Mouse (Mus musculus): ENCODE measurements around the gene Catip.

The Catip gene

DNA sequence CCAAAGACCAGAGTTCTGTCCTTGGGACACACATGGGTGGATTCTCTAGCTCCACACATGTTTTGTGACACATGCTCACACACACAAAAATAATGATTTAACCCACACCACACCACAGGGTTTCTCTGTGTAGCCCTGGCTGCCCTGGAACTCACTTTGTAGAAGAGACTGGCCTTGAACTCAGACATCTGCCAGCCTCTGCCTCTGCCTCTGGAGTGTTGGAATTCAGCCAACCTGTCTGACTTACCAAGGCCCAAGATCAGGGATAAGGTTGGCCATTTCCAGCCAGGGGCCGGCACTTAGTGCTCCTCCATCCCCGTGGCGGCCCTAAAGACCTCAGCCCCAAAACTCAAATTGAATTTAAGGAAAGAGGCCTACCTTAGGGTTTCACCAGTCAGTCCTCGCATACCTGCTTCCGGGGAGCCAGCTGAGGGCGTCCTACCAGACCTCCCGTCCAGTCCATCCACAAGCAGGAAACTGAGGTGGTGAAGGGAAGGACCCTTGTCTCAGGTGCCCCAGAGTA lies 26.6 kb downstream of the Catip start:
- no peaks in the 10 kb centered on the region for H3K36me3 ChIP-seq (ENCODE audit: insufficient read depth, low read length)
- peaks cover 77% of the 10 kb centered on the region for H3K4me1 ChIP-seq (replicated peaks; ENCODE audit: low read depth, low read length)
- TF ChIP-seq POU5F1 (IDR thresholded peaks at IDR 0.05; ENCODE audit: borderline replicate concordance, low read length): no peak
- no peak for TF ChIP-seq CTCF (conservative IDR thresholded peaks at IDR 0.05; ENCODE audit: low read length)
- TF ChIP-seq NANOG (IDR thresholded peaks at IDR 0.05; ENCODE audit: borderline replicate concordance, low read length): no peak
- H3K9me3 ChIP-seq (ENCODE audit: low read length): no peaks in the 10 kb centered on the region
- peaks cover 31% of the 10 kb centered on the region for H3K27me3 ChIP-seq (ENCODE audit: insufficient read depth, low read length)
- H3K4me3 ChIP-seq (replicated peaks; ENCODE audit: low read length): no peak overlapping the region

DNA sequence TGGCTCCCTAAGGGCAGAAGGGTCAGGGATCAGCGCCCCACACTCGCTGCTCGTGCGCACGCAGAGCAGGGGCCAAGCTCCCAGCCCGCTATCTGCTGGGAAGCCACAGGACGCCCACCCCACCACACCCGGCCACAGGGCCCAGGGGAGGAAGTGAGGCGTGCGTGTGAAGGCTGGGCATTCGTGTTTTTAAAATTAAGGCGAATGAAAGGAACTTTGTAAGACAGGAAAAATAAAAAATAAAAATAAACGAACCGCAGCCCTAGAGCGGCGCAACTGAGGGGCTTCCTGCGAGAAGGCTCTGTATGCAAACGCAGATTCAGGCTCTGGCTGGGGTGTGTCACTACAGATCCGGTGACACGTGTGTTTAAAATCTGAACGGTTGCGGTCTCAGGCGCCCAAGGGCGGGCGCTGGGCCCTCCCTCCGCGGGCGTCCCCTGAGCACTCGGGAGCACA lies 28.0 kb downstream of the Catip start:
- no peaks in the 10 kb centered on the region for H3K9me3 ChIP-seq (ENCODE audit: low read length)
- H3K4me3 ChIP-seq (replicated peaks; ENCODE audit: low read length): peak overlapping the region; percentile 89
- TF ChIP-seq POU5F1 (IDR thresholded peaks at IDR 0.05; ENCODE audit: borderline replicate concordance, low read length): no peak
- no peak for TF ChIP-seq CTCF (conservative IDR thresholded peaks at IDR 0.05; ENCODE audit: low read length)
- TF ChIP-seq NANOG (IDR thresholded peaks at IDR 0.05; ENCODE audit: borderline replicate concordance, low read length): no peak
- H3K27me3 ChIP-seq (ENCODE audit: insufficient read depth, low read length): peaks cover 19% of the 10 kb centered on the region
- peaks cover 13% of the 10 kb centered on the region for H3K36me3 ChIP-seq (ENCODE audit: insufficient read depth, low read length)
- peaks cover 78% of the 10 kb centered on the region for H3K4me1 ChIP-seq (replicated peaks; ENCODE audit: low read depth, low read length)

DNA sequence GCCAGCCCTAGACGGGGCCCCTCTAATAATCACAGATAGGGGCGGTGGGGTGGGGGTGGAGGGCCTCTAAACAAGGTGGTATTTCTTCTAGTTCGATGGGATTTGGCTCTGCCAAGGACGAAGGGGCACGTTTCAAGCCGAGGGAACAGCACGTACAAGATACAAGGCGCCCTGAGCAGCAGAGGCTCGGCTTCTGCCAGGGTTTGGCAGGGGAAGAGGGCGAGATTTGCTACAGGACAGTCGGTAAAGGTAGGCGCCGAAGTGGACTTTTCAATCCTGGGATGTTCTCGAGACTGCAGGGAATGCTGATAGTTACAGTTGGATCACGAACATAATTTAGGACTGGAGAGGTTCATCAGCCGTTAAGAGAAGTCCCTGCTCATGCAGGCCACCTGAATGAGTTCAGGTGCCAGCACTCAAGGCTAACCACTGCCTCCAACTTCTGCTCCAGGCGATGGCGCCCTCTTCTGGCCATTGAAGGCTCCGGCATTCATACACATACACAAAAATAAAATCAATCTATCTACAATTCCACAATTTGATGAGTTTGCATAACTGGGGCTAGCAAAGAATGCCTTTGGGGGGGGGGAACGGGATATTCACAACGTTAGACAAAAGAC lies 28.5 kb downstream of the Catip start:
- H3K9me3 ChIP-seq (ENCODE audit: low read length): no peaks in the 10 kb centered on the region
- H3K36me3 ChIP-seq (ENCODE audit: insufficient read depth, low read length): peaks cover 18% of the 10 kb centered on the region
- peaks cover 78% of the 10 kb centered on the region for H3K4me1 ChIP-seq (replicated peaks; ENCODE audit: low read depth, low read length)
- TF ChIP-seq POU5F1 (IDR thresholded peaks at IDR 0.05; ENCODE audit: borderline replicate concordance, low read length) (no peak), CTCF (conservative IDR thresholded peaks at IDR 0.05; ENCODE audit: low read length) (peak; percentile 89)
- H3K4me3 ChIP-seq (replicated peaks; ENCODE audit: low read length): peak overlapping the region; percentile 89
- H3K27me3 ChIP-seq (ENCODE audit: insufficient read depth, low read length): peaks cover 16% of the 10 kb centered on the region

DNA sequence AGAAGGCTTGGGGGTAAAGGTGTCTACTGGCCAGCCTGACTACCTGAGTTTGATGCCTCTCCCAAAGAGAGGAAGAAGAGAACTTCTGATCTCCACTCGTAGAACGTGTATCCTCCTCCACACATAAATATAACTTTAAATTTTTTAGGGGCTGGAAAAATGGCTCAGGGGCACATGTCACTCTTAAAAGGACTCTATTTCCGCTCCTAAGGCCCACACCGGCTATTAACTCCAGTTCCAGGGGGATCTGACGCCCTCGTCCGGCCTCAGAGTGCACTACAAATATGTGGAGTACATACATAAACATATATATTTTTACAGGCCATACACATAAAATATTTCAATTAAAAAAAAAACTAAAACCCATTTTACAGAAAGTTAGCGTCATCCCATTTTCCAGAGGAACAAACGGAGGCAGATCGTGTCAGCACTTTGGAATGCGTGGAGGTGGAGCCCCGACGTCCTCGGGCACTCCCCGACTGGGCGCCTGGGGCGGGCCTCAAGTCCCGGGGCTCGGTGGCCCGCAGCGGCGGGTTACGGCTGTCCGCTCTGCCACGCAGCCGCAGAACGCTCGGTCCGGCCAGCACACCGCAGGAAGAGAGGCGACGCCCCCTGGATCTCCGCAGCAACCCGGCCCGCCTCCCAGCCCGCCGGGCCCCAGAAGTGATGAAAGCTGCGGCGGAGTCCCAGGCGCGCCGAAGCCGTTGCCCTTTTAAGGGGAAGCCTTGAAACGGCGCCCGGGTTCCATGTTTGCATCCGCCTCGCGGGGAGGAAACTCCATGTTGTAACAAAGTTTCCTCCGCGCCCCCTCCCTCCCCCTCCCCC lies 29.2 kb downstream of the Catip start, which contains the start of gene Ctdsp1:
Gene Ctdsp1 (plus strand): TSS at position 586 of the 825 bp plus-strand sequence.
- TF ChIP-seq POU5F1 (IDR thresholded peaks at IDR 0.05; ENCODE audit: borderline replicate concordance, low read length) (no peak), NANOG (IDR thresholded peaks at IDR 0.05; ENCODE audit: borderline replicate concordance, low read length) (no peak), CTCF (conservative IDR thresholded peaks at IDR 0.05; ENCODE audit: low read length) (peak; percentile 14; the same call in 1 of the 2 replicates)
- peak within 1 kb of the TSS; percentile 89 for H3K4me3 ChIP-seq (replicated peaks; ENCODE audit: low read length)
- no peaks in the 10 kb centered on the region for H3K9me3 ChIP-seq (ENCODE audit: low read length)
- H3K4me1 ChIP-seq (replicated peaks; ENCODE audit: low read depth, low read length): peaks cover 78% of the 10 kb centered on the region
- H3K36me3 ChIP-seq (ENCODE audit: insufficient read depth, low read length): peaks cover 19% of the 10 kb centered on the region
- H3K27me3 ChIP-seq (ENCODE audit: insufficient read depth, low read length): peaks cover 17% of the 10 kb centered on the region

DNA sequence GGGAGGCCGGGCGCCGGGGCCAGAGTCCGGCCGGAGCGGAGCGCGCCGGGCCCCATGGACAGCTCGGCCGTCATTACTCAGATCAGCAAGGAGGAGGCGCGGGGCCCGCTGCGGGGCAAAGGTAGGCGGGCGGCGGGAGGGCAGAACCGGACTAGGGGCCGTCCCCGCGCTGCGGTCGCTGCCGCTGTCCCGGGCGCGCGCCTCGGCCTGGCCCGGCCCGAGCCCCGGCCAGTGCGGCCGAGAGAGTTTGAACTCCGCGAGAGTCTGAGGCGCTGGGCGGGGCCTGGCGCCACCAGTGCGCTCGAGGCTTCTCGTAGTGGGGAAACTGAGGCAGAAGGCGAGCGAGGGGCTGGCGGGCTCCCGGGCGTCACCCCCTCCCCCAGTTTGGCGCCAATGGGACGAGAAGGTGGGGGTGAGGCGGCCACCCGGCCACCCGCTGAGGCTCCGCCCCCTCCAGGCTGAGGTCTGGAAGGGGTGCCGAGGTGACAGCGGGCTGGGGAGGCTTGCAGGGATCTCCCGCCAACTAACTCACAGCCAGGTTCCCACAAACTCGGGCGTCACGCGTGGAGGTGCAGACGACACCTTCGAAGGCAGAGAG lies 30.0 kb downstream of the Catip start:
- peaks cover 17% of the 10 kb centered on the region for H3K27me3 ChIP-seq (ENCODE audit: insufficient read depth, low read length)
- peaks cover 19% of the 10 kb centered on the region for H3K36me3 ChIP-seq (ENCODE audit: insufficient read depth, low read length)
- no peaks in the 10 kb centered on the region for H3K9me3 ChIP-seq (ENCODE audit: low read length)
- no peak for TF ChIP-seq POU5F1 (IDR thresholded peaks at IDR 0.05; ENCODE audit: borderline replicate concordance, low read length)
- no peak for TF ChIP-seq CTCF (conservative IDR thresholded peaks at IDR 0.05; ENCODE audit: low read length)
- TF ChIP-seq NANOG (IDR thresholded peaks at IDR 0.05; ENCODE audit: borderline replicate concordance, low read length): no peak
- peaks cover 85% of the 10 kb centered on the region for H3K4me1 ChIP-seq (replicated peaks; ENCODE audit: low read depth, low read length)
- peak overlapping the region; percentile 89 for H3K4me3 ChIP-seq (replicated peaks; ENCODE audit: low read length)

DNA sequence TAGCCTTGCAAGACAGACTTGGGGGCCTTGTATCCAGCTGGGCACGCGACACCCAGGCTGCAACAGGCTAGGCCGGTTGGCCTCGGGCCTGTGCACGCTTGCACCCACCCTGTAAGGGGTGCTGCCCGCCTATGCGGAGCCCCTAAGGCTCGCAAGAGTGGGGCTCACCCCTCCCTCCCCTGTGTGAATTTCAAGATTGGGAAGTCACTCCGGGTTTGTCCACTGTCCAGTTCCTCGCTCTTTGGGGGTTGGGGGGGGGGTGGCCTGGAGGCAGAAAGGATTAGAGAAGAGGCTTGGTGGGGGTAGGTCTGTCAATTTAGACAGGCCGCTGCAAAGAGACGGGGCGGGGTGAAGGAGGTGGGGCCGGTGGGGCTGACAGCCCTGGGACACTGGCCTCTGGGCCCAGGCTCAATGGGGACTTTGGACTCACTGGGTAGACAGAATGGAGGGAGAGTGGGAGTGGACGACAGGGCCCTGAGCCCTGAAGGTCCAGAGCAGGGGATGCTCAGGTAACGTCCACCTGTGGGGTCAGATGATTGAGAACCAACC lies 30.6 kb downstream of the Catip start:
- peak overlapping the region; percentile 89 for H3K4me3 ChIP-seq (replicated peaks; ENCODE audit: low read length)

DNA sequence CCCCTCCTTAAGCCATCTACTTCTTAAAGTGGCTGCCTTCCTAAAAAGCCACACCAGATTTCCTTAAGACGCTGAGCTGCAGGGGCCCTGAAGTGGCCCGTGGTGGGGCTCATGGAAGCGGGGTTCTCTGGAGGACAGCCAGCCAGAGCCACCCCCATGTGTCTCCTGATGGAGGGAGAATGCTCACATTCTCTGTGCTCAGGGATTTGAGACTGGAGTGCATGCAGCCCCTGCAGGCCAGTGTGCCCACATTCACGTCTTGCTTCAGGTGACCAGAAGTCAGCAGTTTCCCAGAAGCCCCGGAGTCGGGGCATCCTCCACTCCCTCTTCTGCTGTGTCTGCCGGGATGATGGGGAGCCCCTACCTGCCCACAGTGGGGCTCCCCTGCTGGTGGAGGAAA lies 31.1 kb downstream of the Catip start:
- TF ChIP-seq POU5F1 (IDR thresholded peaks at IDR 0.05; ENCODE audit: borderline replicate concordance, low read length) (no peak), CTCF (conservative IDR thresholded peaks at IDR 0.05; ENCODE audit: low read length) (no peak), NANOG (IDR thresholded peaks at IDR 0.05; ENCODE audit: borderline replicate concordance, low read length) (no peak)
- Histone ChIP-seq H3K27me3 (ENCODE audit: insufficient read depth, low read length) (peaks cover 17% of the 10 kb centered on the region), H3K9me3 (ENCODE audit: low read length) (no peaks in the 10 kb centered on the region), H3K36me3 (ENCODE audit: insufficient read depth, low read length) (peaks cover 19% of the 10 kb centered on the region), H3K4me3 (replicated peaks; ENCODE audit: low read length) (peak overlapping the region; percentile 89), H3K4me1 (replicated peaks; ENCODE audit: low read depth, low read length) (peaks cover 82% of the 10 kb centered on the region)

More for the DNA sequence above, 30.6 kb downstream of the Catip start:
- peaks cover 19% of the 10 kb centered on the region for H3K36me3 ChIP-seq (ENCODE audit: insufficient read depth, low read length)
- H3K9me3 ChIP-seq (ENCODE audit: low read length): no peaks in the 10 kb centered on the region
- peaks cover 17% of the 10 kb centered on the region for H3K27me3 ChIP-seq (ENCODE audit: insufficient read depth, low read length)
- no peak for TF ChIP-seq CTCF (conservative IDR thresholded peaks at IDR 0.05; ENCODE audit: low read length)
- no peak for TF ChIP-seq NANOG (IDR thresholded peaks at IDR 0.05; ENCODE audit: borderline replicate concordance, low read length)
- TF ChIP-seq POU5F1 (IDR thresholded peaks at IDR 0.05; ENCODE audit: borderline replicate concordance, low read length): no peak
- peaks cover 82% of the 10 kb centered on the region for H3K4me1 ChIP-seq (replicated peaks; ENCODE audit: low read depth, low read length)

DNA sequence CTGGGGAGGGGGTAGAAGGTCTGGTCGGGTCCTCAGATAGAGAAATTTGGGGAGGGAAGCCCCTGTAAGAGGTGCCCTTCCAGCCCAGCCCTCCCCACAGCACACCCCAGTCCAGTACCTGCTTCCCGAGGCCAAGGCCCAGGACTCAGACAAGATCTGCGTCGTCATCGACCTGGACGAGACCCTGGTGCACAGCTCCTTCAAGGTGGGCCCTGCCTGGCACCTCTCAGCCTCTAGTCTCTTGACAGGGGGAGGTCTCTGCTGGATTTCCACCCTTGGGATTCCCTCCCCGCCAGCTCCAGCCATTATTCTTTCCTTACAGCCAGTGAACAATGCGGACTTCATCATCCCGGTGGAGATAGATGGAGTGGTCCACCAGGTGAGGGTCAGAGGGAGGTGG lies 31.8 kb downstream of the Catip start:
- Histone ChIP-seq H3K36me3 (ENCODE audit: insufficient read depth, low read length) (peaks cover 19% of the 10 kb centered on the region), H3K4me3 (replicated peaks; ENCODE audit: low read length) (no peak overlapping the region), H3K4me1 (replicated peaks; ENCODE audit: low read depth, low read length) (peaks cover 79% of the 10 kb centered on the region), H3K9me3 (ENCODE audit: low read length) (no peaks in the 10 kb centered on the region), H3K27me3 (ENCODE audit: insufficient read depth, low read length) (peaks cover 10% of the 10 kb centered on the region)
- TF ChIP-seq POU5F1 (IDR thresholded peaks at IDR 0.05; ENCODE audit: borderline replicate concordance, low read length): no peak
- no peak for TF ChIP-seq CTCF (conservative IDR thresholded peaks at IDR 0.05; ENCODE audit: low read length)
- TF ChIP-seq NANOG (IDR thresholded peaks at IDR 0.05; ENCODE audit: borderline replicate concordance, low read length): no peak

All from E14TG2a.4 (cell line).